Mouse (Mus musculus) spleen, postnatal 4 days (tissue): ENCODE results near the gene Mettl26.

Experiments
- DNase-seq, 2 experiments: peaks; one replicate each; pipeline ENCODE4 v3.0.0; 2022; ENCODE audit warnings: low spot score in 2 of 2

Gene Mettl26

DNA sequence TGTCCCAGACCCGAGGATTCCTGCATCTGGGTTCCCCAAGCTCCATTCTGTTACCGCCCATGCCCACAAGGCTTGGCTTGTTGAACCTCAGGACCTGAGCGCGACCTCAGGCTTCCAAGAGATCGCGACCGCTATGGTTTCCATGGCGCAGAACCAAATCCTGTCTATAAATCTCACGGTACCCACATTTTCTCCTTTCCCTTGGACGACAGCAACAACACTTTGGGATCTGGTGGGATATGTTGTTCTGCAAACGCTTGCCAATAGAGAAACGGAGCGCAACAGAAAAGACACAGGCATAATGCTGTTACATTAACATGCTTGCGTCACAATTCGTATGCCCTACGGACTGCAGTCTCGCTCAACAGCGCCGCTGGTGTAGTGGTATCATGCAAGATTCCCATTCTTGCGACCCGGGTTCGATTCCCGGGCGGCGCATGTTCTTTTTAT is at the start of gene Mettl26:
Gene Mettl26, plus strand, starts transcription at position 354 of the 450 bp plus-strand sequence.
- DNase-seq: peak; percentile 94 to 99

DNA sequence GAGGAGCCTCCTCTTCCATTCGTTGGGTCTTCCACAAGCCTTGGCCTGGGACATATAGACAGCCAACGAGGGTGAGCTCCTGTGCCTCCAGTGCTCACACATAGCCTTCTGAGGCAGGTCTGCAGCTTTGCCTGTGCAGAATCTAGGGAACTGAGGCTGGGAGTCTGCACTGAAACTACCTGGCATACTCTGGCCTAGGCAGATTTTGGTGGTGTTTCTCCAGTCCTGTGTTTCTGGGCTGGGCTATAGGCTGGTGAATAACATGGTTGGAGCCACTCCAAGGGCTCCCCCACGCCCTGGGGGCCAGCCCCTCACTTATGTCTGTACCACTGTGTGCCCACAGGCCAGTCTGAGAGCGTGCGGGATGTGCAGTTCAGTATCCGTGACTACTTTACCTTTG is 49.6 kb upstream of the Mettl26 start:
- DNase-seq: no peak

DNA sequence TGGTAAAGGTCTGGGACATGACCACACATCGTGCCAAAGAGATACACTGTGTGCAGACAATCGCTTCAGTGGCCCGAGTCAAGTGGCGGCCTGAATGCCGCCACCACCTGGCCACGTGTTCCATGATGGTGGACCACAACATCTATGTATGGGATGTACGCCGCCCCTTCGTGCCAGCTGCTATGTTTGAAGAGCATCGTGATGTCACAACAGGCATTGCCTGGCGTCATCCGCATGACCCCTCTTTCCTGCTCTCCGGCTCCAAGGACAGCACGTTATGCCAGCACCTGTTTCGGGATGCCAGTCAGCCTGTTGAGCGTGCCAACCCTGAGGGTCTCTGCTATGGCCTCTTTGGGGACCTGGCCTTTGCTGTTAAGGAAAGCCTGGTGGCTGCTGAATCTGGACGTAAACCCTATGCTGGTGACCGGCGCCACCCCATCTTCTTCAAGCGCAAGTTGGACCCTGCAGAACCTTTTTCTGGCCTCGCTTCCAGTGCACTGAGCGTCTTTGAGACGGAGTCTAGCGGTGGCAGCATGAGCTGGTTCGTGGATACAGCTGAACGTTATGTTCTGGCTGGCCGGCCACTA is 48.8 kb upstream of the Mettl26 start:
- no peak for DNase-seq

DNA sequence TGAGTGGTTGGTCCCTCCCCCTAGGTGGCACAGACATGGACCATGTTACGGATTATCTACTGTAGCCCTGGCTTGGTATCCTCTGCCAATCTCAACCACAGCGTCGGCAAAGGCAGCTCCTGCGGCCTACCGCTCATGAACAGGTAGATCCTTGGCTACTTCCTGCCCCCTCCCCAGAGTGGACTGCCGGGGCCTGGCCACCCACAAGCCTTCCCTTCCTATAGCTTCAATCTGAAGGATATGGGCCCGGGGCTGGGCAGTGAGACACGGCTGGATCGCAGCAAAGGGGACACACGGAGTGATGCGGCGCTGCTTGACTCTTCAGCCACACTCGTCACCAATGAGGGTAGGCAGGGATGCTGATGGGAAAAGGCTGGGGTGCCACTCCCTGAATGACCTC is 47.9 kb upstream of the Mettl26 start:
- DNase-seq: no peak

DNA sequence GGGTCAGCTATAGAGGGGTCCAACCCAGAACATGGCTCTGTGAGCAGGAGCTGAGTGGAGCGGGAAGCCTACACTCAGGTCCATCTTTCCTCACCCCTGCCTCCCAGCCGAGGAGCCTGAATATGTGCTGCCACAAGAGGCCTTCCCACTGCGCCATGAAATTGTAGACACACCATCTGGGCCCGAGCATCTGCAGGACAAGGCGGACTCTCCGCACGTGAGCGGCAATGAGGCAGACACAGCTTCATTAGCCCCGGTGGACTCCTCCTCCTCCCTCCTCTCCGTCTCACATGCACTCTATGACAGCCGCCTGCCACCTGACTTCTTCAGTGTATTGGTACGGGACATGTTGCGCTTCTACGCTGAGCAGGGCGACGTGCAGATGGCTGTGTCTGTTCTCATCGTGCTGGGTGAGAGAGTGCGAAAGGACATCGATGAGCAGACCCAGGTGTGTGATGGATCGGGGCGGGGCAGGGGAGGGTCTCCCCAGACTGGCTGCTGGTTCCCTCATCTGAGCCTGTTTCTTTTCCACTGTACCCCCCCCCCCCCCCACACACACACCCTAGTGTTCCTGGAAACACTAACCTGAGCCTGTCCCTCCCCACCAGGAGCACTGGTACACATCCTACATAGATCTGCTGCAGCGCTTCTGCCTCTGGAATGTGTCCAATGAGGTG is 47.2 kb upstream of the Mettl26 start:
- no peak for DNase-seq

DNA sequence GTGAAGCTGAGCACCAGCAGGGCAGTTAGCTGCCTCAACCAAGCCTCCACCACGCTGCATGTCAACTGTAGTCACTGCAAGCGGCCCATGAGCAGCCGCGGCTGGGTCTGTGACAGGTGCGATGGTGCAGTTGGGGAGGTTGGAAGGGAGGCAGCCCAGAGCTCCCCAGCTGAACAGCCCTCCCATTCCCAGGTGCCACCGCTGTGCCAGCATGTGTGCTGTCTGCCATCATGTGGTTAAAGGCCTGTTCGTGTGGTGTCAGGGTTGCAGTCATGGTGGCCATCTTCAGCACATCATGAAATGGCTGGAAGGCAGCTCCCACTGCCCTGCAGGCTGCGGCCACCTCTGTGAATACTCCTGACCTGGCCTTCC is 46.7 kb upstream of the Mettl26 start:
- DNase-seq: no peak

DNA sequence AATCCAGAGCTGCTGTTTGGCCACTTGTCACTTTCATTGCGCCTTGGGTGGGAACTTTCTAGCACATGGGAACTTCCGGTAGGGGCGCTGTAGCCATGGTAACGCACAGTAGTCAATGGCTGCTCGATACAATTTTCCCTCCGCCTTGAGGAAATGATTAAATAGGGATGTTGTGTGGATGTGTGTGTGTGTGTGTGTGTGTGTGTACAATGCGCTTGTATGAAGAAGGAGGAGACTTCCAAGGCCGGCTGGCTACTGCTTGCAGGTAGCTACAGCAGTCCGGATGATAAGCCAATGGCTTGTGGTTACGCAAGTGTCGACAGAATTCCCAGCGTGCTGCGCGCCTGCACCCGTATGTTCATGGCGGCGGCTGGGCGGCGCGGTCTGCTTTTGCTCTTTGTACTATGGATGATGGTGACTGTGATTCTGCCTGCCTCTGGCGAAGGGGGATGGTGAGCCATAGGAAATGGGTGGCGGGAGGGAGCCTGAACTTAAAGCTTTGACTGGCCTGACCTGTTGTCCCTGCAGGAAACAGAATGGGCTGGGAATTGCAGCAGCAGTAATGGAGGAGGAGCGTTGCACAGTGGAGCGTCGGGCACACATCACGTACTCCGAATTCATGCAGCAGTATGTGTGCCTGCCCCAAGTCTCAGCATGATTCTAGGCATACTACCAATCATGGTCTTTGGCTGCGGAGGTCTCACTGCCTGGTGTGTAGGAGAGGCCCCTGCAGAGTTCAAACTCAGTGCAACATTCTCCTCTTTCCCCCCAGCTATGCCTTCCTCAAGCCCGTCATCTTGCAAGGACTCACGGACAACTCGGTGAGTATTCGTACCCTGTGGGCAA is 45.9 kb upstream of the Mettl26 start, which contains the start of gene Jmjd8:
Gene Jmjd8, plus strand, starts transcription at position 156 of the 846 bp plus-strand sequence.
- peak; percentile 69 to 83 for DNase-seq

DNA sequence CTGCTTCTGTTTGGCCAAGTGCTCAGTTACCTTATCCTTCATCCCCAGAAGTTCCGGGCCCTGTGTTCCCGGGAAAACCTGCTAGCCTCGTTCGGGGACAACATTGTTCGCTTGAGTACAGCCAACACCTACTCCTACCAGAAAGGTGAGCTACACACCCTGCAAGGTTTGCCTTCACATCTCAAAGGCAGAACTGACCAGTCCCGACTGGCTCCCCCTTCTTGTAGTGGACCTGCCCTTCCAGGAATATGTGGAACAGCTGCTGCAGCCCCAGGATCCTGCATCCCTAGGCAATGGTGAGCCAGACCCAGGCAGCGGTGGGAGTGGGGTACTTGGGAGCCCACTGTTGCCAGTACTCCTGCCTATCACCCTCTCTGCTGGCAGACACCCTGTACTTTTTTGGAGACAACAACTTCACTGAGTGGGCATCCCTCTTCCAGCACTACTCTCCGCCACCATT is 45.3 kb upstream of the Mettl26 start:
- DNase-seq: no peak

DNA sequence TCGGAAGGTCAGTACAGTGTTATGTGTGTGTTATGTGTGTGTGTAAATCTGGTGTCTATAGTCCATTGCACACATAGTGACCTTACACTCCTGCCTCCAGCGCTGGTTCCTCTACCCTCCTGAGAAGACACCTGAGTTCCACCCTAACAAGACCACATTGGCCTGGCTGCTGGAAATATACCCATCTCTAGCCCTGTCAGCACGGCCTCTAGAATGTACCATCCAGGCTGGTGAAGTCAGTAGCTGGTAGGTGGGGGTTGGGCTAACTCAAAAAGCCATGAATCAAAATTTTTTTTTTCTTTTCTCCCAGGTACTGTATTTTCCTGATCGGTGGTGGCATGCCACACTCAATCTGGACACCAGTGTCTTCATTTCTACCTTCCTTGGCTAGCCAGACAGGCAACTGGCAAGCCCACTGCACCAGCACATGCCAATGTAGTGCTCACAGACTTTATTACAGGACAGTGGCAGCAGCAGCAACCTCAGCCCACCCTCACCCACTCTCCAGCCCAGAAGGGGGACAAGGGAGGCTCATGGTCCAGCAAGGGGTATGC is 44.6 kb upstream of the Mettl26 start:
- no peak for DNase-seq

DNA sequence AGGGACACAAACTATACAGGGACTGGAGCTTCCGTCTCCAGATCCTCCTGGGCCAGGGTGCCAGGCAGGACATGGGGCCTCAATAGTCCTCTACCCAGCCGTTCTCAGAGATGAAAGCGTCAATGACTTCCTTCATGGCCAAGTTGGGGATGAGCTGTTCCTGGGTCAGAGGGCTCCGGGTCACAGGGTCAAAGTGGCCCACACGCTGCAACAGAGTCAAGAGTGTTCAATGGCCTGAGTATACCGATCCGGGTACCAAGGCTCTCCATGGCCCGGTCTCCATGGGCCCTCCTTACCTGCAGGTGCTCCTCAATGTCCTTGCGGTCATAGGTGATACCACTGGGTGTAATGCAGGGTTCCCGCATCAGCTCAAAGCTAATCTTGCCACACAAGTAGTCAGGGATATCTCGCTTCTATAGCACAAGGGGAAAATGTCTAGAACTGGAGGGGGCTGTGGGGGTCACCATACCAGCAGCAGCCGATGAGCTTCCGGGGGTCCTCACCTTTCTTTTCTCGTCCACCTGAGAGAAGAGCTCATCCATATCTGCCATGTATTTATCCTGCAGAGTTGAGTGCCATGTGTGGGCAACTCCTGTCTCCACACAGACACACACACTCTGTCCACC is 44.0 kb upstream of the Mettl26 start:
- no peak for DNase-seq

DNA sequence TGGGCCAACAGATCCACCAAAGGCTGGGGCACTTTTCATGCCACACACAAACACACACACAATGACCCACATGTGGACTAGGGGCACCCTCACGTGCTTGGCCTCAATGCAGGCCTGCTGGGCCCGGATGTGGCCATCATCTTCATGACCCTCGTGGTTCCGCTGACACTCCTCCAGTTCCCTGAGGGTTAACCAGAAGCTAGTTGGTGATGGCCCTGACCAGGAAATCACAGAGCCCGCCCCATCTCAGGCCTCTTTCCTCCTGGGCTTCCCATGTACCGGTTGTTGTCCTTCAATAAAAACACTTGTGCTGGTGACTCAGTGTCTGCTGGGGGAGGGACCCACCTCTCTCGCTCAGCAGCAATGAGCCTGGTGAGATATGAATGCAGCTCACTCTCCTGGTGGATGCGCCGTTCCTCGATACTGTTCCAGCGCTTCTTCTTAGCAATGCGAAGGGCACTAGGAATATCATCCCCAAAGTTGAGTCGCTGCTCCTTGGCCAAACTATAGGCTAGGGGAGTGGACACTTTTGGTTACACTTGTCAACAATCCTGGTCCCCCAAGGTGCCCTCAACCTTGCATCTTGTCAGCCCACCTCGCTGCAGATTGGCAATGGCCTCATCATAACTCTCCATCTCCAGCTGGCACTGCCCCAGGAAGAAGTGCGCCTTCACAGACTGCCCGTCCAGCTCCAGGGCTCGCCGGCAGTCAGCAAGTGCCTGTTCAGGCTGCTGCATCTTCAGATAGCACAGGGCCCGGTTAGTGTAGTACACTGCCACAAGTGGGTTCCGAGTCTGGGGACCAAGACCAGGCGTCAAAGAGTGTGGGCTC is 43.2 kb upstream of the Mettl26 start:
- peak in 1 of 2 experiments; percentile 41 for DNase-seq

DNA sequence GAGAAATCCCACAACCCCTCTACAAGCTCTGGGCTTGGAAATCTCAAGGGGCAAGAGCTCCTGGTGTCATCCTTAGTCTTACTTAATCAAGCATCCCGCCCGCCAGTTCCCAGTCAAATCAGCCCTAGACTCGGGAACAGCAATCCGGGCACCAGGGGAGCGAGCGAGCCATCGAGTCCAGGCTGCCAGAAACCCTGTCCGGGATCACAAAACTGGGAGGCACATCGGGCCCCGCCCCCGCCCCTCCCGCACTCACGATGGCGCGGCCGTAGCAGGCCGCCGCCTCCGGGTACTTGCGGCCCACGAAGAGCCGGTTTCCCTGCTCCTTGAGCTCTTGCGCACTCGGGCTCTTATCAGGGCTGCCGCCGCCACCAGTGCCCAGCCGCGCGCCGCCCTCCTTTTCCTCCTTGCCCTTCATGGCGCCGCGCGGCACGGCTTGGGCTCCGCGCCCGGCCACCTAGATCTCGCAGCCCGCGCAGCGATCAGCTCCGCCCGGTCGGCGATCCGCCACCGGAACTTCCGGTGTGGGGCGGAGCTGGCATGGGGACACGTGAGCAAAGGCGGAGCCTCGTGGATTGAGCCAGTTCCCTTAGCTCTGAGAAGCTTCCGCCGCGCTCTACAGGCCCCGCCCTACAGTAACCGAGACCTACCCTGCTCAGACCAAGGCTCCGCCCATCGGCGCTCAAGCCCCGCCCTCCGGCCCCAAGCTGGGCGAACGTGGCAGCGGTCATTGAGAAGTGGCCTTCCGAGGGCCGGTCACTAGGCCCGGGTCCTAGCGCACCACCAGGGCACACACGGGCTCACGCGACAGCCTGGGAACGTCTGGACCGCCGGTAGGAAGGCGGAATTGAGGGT is 42.2 kb upstream of the Mettl26 start:
- DNase-seq: peak; percentile 99

DNA sequence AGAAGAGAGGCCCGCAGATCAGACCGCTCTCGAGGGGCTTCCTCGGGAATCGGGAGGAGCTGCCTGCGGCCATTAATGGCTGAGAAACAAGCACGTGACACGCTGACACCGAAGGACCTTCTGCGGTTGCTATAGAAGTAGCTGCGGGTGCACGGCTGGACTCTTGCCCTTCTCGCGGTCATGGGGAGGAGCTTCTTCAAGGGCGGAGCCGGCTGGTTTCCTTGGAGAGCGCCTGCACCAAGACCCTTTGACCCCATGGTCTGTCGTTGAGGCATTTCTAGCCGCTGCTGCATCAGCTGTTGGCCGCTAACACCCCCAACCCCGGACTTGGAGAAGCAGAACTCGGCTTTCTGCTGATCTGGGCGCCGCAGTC is 41.6 kb upstream of the Mettl26 start, which contains the start of gene Stub1:
Gene Stub1, minus strand, starts transcription at position 114 of the 373 bp plus-strand sequence.
- DNase-seq: peak in 1 of 2 experiments; percentile 75

DNA sequence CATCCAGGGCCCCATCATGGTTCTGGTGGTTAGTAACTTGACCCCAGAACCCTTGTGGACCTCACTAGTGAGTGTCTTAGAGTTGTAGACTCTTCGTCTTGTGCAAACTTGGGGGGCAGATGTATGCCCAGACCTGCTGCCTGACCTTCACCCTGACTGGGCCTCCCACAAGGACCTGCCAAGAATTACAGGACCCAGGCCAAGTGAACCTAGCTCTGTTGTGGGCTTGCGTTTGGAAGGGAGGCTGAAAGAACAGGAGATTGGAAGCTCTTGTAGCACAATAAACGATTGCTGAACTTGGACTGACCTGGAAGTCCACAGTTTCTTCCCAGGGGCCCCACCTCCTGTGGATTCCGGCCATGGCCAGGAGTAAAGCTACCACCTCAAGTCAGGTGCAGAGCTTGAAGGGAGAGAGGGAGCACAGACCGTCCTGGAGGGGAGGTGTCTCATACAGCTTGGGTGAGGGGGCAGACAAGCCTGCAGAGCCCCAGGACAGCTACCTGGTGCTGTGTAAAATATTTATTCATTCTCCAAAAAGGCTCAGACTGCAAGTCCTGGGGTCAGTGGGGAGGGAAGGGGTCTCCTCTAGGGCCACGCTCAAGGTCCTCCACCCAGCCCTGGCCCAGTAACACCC is 40.8 kb upstream of the Mettl26 start:
- DNase-seq: no peak

DNA sequence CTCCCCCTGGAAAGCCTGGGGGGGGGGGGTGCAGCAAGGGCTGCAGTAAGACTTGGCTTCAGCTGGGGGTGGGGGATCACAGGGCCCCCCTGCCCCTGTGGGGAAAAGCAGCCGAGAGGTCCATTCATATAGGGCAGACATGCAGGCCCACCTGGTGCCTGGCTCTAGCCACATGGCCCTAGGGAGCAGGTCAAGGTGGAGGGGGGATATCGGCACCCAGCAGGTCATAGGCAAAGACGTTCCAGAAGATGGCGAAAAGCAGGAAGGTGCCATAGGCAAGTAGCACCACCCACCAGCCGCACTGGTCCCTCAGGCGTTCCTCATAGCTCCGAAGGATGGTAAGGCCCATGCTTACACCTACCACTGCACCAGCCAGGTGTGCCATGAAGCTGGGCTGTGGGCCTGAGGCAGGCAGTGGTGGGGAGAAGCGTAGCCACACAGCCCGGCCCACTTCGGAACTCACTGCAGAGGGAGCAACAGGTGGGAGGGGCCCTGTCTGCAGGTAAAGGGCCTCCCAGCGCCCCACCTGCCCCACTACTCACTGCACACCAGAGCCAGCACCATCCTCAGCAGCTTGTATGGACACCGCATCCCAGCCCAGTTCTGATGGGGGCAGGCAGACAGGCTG is 40.2 kb upstream of the Mettl26 start:
- DNase-seq: no peak

DNA sequence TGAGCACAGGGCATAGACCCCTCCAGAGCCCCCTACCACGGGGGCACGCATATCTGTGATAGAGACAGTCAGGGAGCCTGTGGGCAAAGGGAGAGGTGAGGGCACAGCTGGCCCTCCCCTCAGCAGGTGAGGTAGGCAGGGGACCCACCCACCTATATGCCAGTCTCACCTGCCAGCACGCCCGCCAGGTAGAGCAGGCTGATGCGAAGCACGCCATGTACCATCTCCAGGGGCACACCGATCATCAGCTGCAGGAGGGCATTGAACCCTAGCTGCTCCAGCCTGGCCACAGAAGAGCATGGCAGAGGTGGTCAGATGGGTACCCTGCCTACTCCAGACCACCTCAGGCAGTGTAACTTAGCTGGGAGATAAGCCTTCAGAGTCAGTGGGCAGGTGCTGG is 39.6 kb upstream of the Mettl26 start:
- DNase-seq: no peak

DNA sequence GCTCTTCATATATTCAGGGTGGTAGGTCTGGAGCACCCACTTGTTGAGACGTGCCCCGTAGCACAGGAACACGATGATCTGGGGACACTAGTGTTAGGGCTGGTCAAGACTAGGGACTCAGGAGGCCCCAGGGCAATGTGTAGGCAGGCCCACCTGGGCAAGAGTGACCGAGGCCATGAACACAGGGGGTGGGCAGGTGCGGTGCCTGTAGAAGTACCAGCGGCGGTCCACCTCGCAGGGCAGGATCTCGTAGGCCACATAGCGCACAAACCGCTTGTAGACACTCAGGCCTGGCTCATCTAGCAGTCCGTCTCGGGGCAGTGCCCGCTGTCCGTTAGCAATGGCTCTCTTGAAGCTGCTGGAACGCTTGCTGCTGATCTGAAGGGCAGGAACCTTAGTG is 39.1 kb upstream of the Mettl26 start:
- no peak for DNase-seq

DNA sequence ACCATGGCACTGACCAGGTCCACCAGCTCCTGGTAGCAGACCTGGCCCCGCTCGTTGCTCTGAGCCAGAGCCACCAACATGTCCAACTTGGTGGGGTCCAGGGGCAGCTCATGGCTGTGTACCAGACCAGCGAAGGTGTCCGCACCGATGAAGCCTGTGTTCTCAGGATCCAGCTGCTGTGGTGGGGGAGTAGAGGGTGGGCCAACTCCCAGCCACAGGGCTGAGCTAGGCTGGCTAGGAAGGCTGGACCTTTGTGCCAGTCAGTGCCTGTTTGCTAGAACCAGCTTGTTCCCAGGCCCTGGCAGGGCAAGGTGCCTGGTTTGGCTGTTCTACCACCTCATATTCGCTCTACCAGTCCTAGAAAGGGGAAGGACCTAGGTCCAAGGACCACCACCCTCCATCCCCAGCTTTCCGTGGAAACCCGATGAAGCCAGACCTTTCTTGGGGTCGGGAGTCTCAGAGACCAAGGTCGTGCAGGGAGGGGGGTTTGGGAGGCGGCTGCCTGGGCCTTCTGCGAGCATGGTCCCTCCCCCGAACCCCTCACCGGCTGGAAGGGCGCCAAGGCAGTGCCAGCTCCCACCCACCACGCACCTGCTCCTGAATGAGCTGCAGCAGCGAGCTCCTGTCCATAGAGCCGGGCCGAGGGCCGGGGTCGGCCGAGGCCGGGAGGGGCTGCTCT is 38.3 kb upstream of the Mettl26 start:
- DNase-seq: no peak

DNA sequence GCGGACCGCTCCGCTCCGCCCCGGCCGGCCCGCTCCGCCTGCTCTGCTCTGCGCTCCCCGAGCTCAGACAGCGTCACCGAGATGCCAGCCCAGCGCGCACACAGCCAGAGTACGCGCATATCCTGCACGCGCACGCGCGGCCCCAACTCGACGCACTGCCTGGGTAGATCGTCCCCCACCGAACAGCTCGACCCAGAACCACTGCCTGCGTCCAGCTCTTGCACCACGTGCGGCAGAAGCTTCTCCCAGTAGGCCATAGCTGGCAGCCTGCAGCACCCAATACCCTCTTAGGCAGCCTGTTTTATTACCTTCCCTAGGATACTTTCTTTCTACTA is 37.8 kb upstream of the Mettl26 start, which contains the start of gene Rhbdl1:
Gene Rhbdl1, minus strand, starts transcription at position 220 of the 335 bp plus-strand sequence.
- no peak for DNase-seq
